Mouse (Mus musculus) C2C12 (cell line): ENCODE data around the gene Ptpn13.

Source experiments
- CTCF ChIP-seq: IDR thresholded peaks from one replicate; pipeline ENCODE4 v1.5.1; 2011; ENCODE audit not compliant: control insufficient read depth, insufficient read depth, insufficient read length
- MYOD1 ChIP-seq: IDR thresholded peaks from one replicate; pipeline ENCODE4 v1.6.1; 2011; ENCODE audit warnings: low read depth; ENCODE audit not compliant: control insufficient read depth, insufficient read length
- USF1 ChIP-seq: IDR thresholded peaks from one replicate; pipeline ENCODE4 v1.6.1; 2011; ENCODE audit warnings: low read depth, mild to moderate bottlenecking, control low read depth, moderate library complexity

GRCm38 (mm10) chr5:103376354-103377295 is 48.4 kb upstream of the Ptpn13 start:
- TF ChIP-seq CTCF, result no peak
- TF ChIP-seq USF1, result no peak
- no peak for TF ChIP-seq MYOD1
